Mouse (Mus musculus): ENCODE data around the gene Myo1g.

Gene Myo1g

DNA sequence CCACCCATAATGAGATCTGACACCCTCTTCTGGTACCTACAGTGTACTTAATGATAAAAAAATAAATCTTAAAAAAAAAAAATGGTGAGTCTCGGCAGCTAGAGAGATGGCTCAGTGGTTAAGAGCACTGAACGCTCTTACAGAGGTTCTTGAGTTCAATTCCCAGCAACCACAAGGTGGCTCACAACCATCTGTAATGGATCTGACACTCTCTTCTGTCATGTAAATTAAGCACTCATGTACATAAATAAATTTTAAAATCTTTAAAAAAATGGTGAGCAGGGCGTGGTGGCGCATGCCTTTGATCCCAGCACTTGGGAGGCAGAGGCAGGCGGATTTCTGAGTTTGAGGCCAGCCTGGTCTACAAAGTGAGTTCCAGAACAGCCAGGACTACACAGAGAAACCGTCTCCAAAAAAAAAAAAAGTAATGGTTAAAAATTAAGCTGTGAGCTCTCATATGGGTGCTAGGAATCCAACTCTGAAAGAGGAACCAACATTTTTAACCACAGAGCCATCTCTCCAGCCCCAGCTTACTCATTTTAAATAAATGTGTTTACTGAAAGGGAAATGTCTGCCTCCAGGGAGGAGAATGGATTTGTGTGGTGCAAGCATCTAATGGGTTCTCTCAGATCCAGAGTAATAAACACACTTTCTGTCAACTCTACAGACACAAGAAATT, 57.5 kb downstream of the Myo1g start:
- no peak for DNase-seq (ENCODE audit: low read depth in 1 of 2, low spot score in 2 of 2)
